Mouse (Mus musculus): Measurements from ENCODE around the gene Arhgef28. TPM values are rescaled to one million over a fixed set of nuclear protein-coding genes. Genes with fewer than 3 reads are reported as not detected.

The Arhgef28 gene
- polyA plus RNA-seq, 1 experiment, result not detected

- H3K36me3 ChIP-seq (replicated peaks; ENCODE audit: low read length), result no peaks in the 10 kb centered on the region
- no peak overlapping the region for H3K4me3 ChIP-seq (replicated peaks)
- peaks cover 5% of the 10 kb centered on the region for H3K27me3 ChIP-seq (replicated peaks)
- no peaks in the 10 kb centered on the region for H3K9me3 ChIP-seq
- no peak for TF ChIP-seq GATA1 (IDR thresholded peaks at IDR 0.05; ENCODE audit: borderline replicate concordance, low read length)
- TF ChIP-seq FLI1 (IDR thresholded peaks at IDR 0.05; ENCODE audit: low read length), result no peak
- no peaks in the 10 kb centered on the region for H3K4me1 ChIP-seq
Measured at GRCm38 (mm10) chr13:97964892-97965424, 241.3 kb downstream of the Arhgef28 start.

- Histone ChIP-seq H3K4me3 (replicated peaks) (no peak overlapping the region), H3K27me3 (replicated peaks) (no peaks in the 10 kb centered on the region), H3K9me3 (no peaks in the 10 kb centered on the region), H3K36me3 (replicated peaks; ENCODE audit: low read length) (no peaks in the 10 kb centered on the region), H3K4me1 (no peaks in the 10 kb centered on the region)
- TF ChIP-seq GATA1 (IDR thresholded peaks at IDR 0.05; ENCODE audit: borderline replicate concordance, low read length) (no peak), FLI1 (IDR thresholded peaks at IDR 0.05; ENCODE audit: low read length) (no peak)
Measured at GRCm38 (mm10) chr13:97960142-97960541, 246.1 kb downstream of the Arhgef28 start.

GRCm38 (mm10) chr13:97959394-97959888, 246.8 kb downstream of the Arhgef28 start:
- Histone ChIP-seq H3K36me3 (replicated peaks; ENCODE audit: low read length) (no peaks in the 10 kb centered on the region), H3K4me3 (replicated peaks) (no peak overlapping the region), H3K4me1 (no peaks in the 10 kb centered on the region), H3K27me3 (replicated peaks) (no peaks in the 10 kb centered on the region), H3K9me3 (no peaks in the 10 kb centered on the region)
- TF ChIP-seq GATA1 (IDR thresholded peaks at IDR 0.05; ENCODE audit: borderline replicate concordance, low read length) (no peak), FLI1 (IDR thresholded peaks at IDR 0.05; ENCODE audit: low read length) (no peak)

- no peak for TF ChIP-seq FLI1 (IDR thresholded peaks at IDR 0.05; ENCODE audit: low read length)
- no peak for TF ChIP-seq GATA1 (IDR thresholded peaks at IDR 0.05; ENCODE audit: borderline replicate concordance, low read length)
- Histone ChIP-seq H3K9me3 (no peaks in the 10 kb centered on the region), H3K4me3 (replicated peaks) (no peak overlapping the region), H3K27me3 (replicated peaks) (peaks cover under 1% of the 10 kb centered on the region), H3K4me1 (no peaks in the 10 kb centered on the region), H3K36me3 (replicated peaks; ENCODE audit: low read length) (no peaks in the 10 kb centered on the region)
Measured at GRCm38 (mm10) chr13:97955759-97956158, 250.5 kb downstream of the Arhgef28 start.

GRCm38 (mm10) chr13:97954956-97955496, 251.2 kb downstream of the Arhgef28 start:
- Histone ChIP-seq H3K4me3 (replicated peaks) (no peak overlapping the region), H3K36me3 (replicated peaks; ENCODE audit: low read length) (no peaks in the 10 kb centered on the region), H3K27me3 (replicated peaks) (peaks cover 4% of the 10 kb centered on the region), H3K4me1 (no peaks in the 10 kb centered on the region), H3K9me3 (no peaks in the 10 kb centered on the region)
- TF ChIP-seq GATA1 (IDR thresholded peaks at IDR 0.05; ENCODE audit: borderline replicate concordance, low read length) (no peak), FLI1 (IDR thresholded peaks at IDR 0.05; ENCODE audit: low read length) (no peak)

- no peak for TF ChIP-seq FLI1 (IDR thresholded peaks at IDR 0.05; ENCODE audit: low read length)
- TF ChIP-seq GATA1 (IDR thresholded peaks at IDR 0.05; ENCODE audit: borderline replicate concordance, low read length), result no peak
- Histone ChIP-seq H3K4me1 (no peaks in the 10 kb centered on the region), H3K9me3 (no peaks in the 10 kb centered on the region), H3K4me3 (replicated peaks) (no peak overlapping the region), H3K36me3 (replicated peaks; ENCODE audit: low read length) (no peaks in the 10 kb centered on the region), H3K27me3 (replicated peaks) (peaks cover 4% of the 10 kb centered on the region)
Measured at GRCm38 (mm10) chr13:97954051-97954450, 252.2 kb downstream of the Arhgef28 start.

- no peak for TF ChIP-seq GATA1 (IDR thresholded peaks at IDR 0.05; ENCODE audit: borderline replicate concordance, low read length)
- no peak for TF ChIP-seq FLI1 (IDR thresholded peaks at IDR 0.05; ENCODE audit: low read length)
- H3K4me1 ChIP-seq, result no peaks in the 10 kb centered on the region
- peaks cover 4% of the 10 kb centered on the region for H3K27me3 ChIP-seq (replicated peaks)
- no peak overlapping the region for H3K4me3 ChIP-seq (replicated peaks)
- H3K36me3 ChIP-seq (replicated peaks; ENCODE audit: low read length), result no peaks in the 10 kb centered on the region
- no peaks in the 10 kb centered on the region for H3K9me3 ChIP-seq
Measured at GRCm38 (mm10) chr13:97953526-97953925, 252.7 kb downstream of the Arhgef28 start.

GRCm38 (mm10) chr13:97948856-97949255, 257.4 kb downstream of the Arhgef28 start:
- TF ChIP-seq GATA1 (IDR thresholded peaks at IDR 0.05; ENCODE audit: borderline replicate concordance, low read length) (no peak), FLI1 (IDR thresholded peaks at IDR 0.05; ENCODE audit: low read length) (no peak)
- no peaks in the 10 kb centered on the region for H3K4me1 ChIP-seq
- H3K4me3 ChIP-seq (replicated peaks), result no peak overlapping the region

GRCm38 (mm10) chr13:97947598-97947997, 258.6 kb downstream of the Arhgef28 start:
- no peaks in the 10 kb centered on the region for H3K36me3 ChIP-seq (replicated peaks; ENCODE audit: low read length)
- no peaks in the 10 kb centered on the region for H3K9me3 ChIP-seq
- H3K4me3 ChIP-seq (replicated peaks), result no peak overlapping the region
- TF ChIP-seq GATA1 (IDR thresholded peaks at IDR 0.05; ENCODE audit: borderline replicate concordance, low read length) (no peak), FLI1 (IDR thresholded peaks at IDR 0.05; ENCODE audit: low read length) (no peak)
- no peaks in the 10 kb centered on the region for H3K4me1 ChIP-seq
- H3K27me3 ChIP-seq (replicated peaks), result peaks cover 15% of the 10 kb centered on the region

More at GRCm38 (mm10) chr13:97948856-97949255, 257.4 kb downstream of the Arhgef28 start:
- Histone ChIP-seq H3K9me3 (no peaks in the 10 kb centered on the region), H3K36me3 (replicated peaks; ENCODE audit: low read length) (no peaks in the 10 kb centered on the region), H3K27me3 (replicated peaks) (peaks cover 12% of the 10 kb centered on the region)

GRCm38 (mm10) chr13:97946422-97946821, 259.8 kb downstream of the Arhgef28 start:
- peaks cover 17% of the 10 kb centered on the region for H3K27me3 ChIP-seq (replicated peaks)
- H3K9me3 ChIP-seq, result no peaks in the 10 kb centered on the region
- no peaks in the 10 kb centered on the region for H3K36me3 ChIP-seq (replicated peaks; ENCODE audit: low read length)
- H3K4me1 ChIP-seq, result no peaks in the 10 kb centered on the region
- H3K4me3 ChIP-seq (replicated peaks), result no peak overlapping the region
- no peak for TF ChIP-seq FLI1 (IDR thresholded peaks at IDR 0.05; ENCODE audit: low read length)
- no peak for TF ChIP-seq GATA1 (IDR thresholded peaks at IDR 0.05; ENCODE audit: borderline replicate concordance, low read length)

Measured in megakaryocyte, embryonic 14.5 days (primary cell).